Mouse (Mus musculus): Measurements from ENCODE around the gene Rere. TPM values are rescaled to one million over a fixed set of nuclear protein-coding genes. Genes with fewer than 3 reads are reported as not detected.
A peak's percentile ranks its signal among the peaks of the same experiment; 100 is the strongest.

Gene Rere
- total RNA-seq, 1 experiment from 2014 or later: 50.0 TPM

DNA sequence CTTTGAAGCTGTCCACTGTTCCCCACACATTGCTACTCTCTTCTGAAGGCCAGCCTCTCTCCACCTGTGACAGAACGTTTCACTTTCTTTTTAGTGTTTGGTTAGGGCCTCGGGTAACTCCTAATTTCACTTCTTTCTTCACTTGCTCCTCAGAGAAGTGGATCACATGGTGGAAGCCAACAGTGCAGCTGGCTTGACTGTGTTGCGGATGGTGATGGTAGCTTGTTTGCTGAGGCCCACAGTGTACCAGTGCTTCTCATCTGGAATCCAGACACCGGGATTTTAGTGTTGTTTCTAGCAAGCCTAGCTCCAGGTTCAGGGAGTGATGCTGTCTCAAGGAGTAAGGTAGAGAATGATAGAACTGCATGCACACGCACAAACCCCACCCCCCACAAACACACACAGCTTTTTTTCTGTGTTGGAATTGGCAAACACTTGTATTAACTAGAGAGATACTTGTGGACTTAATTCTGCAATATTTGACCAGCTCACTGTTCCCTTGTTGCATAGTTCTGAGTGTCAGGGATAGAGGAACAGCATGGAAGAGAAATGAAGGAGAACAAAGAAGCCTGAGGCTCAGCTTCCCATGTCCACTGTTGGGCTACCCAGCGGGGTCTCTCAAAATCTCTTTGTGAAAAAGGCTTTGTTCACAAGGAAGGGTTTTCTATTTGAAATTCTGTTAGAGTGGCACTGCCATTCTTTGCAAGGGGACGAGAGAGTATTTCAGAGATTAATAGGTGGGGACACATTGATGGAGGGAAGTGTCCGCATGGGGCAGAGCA lies 144.8 kb downstream of the Rere start:
- ATAC-seq (replicated peaks in 1 of 2; ENCODE audit: insufficient read depth in 1 of 2, low FRiP score in 2 of 2, low TSS enrichment in 1 of 2, low read depth in 1 of 2, poor library complexity in 2 of 2, severe bottlenecking in 2 of 2): peak; percentile 39 to 46; a peak in 1 of 4 replicates

DNA sequence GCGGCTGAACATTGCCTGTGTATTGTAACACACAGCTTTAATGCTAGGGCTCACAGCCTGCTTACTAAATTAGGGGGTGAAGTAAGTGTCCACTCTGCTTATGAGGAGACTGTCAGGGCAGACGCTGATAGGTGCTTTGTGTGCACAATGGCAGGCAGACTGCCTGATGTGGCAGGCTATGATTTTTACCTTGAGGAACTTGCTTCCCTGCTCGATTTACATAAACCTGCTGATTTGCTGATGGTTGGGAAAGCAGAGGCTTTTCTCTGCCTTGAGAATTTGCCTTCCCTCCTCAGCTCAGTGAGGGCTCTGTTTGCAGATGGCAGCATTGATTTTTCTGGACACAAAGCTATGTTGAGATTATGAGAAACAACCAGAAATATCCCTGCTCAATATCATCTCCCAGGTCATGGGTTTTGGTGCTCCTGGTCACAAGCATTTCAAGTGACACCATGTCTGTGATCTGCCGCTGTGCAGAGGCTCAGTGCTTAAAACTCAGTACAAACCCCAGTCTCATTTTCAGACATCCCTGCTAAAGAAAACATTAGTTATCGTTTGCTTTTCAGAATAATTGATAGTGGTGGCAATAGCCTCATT lies 145.5 kb downstream of the Rere start:
- no peak for ATAC-seq (replicated peaks in 1 of 2; ENCODE audit: insufficient read depth in 1 of 2, low FRiP score in 2 of 2, low TSS enrichment in 1 of 2, low read depth in 1 of 2, poor library complexity in 2 of 2, severe bottlenecking in 2 of 2)

DNA sequence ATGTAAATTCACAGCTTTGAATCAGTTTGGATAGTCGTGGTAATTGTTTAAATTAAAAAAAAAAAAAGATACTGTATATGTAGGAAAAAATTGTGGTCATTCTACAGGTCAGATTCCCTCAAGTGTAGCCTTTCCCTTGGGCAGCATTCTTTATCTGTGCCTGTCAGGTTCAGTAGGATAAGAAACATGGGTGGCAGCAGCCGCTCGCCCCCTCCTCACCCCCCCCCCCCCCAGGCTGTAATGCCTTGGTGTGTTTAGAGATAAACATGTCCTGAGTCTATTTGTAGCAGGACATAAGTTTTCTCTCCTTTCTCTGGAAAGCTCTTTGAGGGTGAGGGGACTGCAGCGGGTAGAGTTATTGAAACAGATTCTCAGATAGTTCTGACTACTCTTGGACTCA lies 147.3 kb downstream of the Rere start:
- no peak for ATAC-seq (replicated peaks in 1 of 2; ENCODE audit: insufficient read depth in 1 of 2, low FRiP score in 2 of 2, low TSS enrichment in 1 of 2, low read depth in 1 of 2, poor library complexity in 2 of 2, severe bottlenecking in 2 of 2)

DNA sequence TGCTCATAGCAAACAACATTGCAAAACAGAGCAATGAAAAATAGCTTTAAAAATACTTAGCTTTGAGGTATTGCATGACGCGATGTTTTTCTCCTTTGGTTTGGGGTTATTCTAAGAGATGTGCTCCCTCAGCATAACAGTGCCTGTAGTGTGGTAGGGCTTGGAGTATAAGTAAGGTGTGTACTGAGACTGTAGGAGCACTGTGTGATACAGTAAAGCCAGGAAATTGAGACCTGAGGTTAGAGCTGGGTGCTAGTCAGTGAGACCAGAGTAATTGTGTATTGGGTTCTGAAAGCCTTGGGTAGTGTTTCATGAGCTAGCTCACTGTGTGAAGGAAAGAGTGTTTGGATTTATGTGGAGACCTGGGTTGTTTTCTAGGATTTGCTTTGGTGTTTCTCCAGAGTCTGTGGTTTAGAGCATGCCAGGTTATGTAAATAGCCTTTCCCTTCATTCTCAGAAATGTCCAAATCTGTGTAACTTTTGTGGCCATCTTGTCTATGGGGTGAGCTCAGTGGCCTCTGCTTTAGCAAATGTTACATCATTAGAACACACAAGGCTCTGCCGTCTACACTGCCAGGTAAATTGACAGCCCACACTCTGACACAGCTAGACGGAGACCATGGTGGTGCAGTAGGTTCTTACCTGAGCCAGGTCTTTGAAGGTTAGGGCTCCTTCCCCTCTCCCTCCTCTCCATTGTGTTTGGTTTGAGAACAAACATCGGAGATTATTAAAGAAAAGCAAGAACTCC lies 152.6 kb downstream of the Rere start:
- ATAC-seq (replicated peaks in 1 of 2; ENCODE audit: insufficient read depth in 1 of 2, low FRiP score in 2 of 2, low TSS enrichment in 1 of 2, low read depth in 1 of 2, poor library complexity in 2 of 2, severe bottlenecking in 2 of 2): no peak

DNA sequence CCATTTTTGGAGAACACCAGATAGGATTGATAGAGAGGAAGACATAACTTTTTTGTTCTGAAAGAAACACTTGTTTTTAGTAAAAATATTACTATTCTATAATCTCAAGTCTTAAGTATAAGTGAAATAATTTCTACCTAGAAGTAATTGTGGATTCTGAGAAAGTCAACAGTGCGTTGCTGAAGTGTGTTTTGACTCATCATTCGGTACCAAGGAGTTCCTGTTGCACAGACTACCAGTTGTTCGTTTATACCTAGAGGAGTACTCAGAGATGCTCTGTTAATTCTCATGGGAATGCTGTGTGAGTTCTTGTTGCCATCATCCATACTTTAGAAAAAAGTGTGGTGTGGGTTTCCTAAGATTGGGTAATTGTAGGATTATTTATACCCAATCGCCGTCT lies 154.1 kb downstream of the Rere start:
- no peak for ATAC-seq (replicated peaks in 1 of 2; ENCODE audit: insufficient read depth in 1 of 2, low FRiP score in 2 of 2, low TSS enrichment in 1 of 2, low read depth in 1 of 2, poor library complexity in 2 of 2, severe bottlenecking in 2 of 2)

DNA sequence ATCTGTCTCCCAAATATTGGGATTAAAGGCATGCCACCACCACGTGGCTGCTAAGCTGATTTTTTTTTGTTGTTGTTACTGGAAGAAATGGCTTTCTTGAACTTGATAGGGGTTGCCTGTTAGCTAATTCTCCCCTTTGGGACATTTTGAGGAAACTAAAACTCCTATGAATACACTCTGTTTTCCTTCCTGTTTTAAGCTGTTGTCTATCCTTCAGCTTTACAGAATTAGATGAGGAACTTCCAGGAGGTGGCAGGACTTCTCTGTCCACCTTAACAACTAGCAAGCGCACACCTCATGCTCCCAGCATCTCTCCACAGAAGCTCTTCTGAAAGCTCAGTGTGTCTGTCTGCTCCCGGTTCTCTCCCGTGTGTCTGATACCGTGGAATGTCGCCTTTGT lies 157.2 kb downstream of the Rere start:
- ATAC-seq (replicated peaks in 1 of 2; ENCODE audit: insufficient read depth in 1 of 2, low FRiP score in 2 of 2, low TSS enrichment in 1 of 2, low read depth in 1 of 2, poor library complexity in 2 of 2, severe bottlenecking in 2 of 2): peak in 1 of 2 experiments; percentile 29; a peak in 1 of 4 replicates

DNA sequence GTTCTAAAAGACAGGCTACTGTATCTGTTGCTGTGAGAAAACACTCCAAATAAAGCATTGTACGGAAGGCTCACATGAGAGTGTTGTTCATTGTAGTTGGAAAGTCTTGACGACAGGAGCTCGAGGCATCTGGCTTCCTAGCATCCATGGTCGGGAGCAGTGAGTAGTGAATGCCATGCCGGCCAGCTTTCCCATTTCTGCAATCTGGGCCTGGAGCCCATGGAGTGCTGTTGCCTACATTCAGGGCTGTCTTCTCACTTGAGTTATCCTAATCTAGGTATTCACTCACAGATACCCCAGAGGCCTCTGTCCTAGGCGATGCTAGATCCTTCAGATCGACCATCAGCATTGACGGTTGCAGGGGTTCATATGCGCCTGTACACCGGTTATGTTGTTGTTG lies 160.5 kb downstream of the Rere start:
- no peak for ATAC-seq (replicated peaks in 1 of 2; ENCODE audit: insufficient read depth in 1 of 2, low FRiP score in 2 of 2, low TSS enrichment in 1 of 2, low read depth in 1 of 2, poor library complexity in 2 of 2, severe bottlenecking in 2 of 2)

DNA sequence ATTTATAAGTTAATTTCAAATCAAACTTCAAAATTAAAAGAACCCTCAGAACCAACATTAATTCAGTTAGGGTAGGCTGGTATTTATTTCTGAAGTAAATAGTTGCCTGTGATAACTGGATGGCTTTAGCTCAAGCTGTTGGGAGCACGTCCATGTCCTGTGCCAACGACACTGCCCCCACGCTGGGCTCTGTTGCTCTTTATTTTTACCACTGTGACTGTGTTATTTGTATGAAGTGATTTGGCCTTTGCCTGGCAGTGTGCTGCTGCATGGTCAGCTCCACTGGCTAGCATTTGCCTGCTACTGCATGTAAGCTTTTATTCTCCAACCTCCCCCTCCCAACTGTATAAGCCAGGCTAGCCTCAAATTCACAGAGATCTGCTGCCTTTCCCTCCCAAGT lies 162.6 kb downstream of the Rere start:
- ATAC-seq (replicated peaks in 1 of 2; ENCODE audit: insufficient read depth in 1 of 2, low FRiP score in 2 of 2, low TSS enrichment in 1 of 2, low read depth in 1 of 2, poor library complexity in 2 of 2, severe bottlenecking in 2 of 2): no peak

DNA sequence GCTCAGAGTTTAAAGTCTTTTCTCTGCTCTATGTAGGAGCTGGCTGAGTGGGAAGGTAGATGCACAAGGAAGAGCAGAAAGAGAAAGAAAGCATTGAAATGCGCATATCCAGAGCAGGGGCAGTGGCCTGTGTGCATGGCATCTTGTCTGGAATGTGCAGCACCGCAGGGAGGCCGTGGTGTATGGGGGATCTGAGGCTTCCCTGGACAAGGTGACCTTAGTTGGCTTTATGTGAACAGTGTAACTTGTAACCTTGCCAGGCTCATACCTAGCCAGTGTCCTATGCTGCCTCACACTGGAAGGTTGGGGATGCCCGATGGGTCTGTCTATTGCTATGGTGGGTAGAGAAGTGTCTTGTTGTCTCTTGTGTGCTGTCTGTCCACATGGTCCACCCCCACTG lies 165.2 kb downstream of the Rere start:
- no peak for ATAC-seq (replicated peaks in 1 of 2; ENCODE audit: insufficient read depth in 1 of 2, low FRiP score in 2 of 2, low TSS enrichment in 1 of 2, low read depth in 1 of 2, poor library complexity in 2 of 2, severe bottlenecking in 2 of 2)

DNA sequence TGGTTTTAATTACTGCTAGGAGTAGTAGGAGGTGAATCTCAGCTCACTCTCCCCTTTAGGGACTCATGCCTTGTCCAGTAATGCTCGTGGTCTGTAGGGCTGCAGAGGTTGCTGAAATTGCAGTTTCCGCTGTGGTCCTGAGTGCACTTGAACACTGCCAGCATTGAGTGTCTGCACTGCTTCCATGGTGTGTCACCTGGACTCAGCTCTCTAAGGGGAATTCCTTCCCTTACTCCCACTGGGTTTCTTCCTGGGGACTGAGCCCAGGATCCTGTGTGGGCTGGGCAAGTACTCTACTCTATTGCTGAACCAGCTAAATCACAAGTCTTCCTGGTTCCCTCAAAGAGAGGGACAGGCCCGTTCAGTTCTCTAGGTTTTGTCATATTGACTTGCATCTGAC lies 166.1 kb downstream of the Rere start:
- ATAC-seq (replicated peaks in 1 of 2; ENCODE audit: insufficient read depth in 1 of 2, low FRiP score in 2 of 2, low TSS enrichment in 1 of 2, low read depth in 1 of 2, poor library complexity in 2 of 2, severe bottlenecking in 2 of 2): no peak

DNA sequence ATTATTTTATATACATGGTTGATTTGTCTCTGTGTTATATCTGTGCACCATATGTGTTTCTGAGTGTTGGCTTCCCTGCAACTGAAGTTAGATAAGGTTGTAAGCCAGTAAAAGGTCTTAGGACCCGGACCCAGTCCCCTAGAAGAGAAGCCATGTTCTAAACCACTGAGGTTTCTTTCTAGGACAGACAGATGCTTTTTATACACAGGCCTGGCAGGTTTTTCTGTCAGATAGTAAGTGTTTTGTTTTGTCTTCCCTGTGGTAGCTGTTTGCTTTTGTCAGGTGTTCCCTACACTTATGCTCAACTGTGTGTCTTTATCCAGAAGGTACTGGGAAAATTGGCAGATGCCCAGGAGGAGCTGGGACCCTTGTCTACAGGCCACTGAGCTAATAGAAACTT lies 167.0 kb downstream of the Rere start:
- no peak for ATAC-seq (replicated peaks in 1 of 2; ENCODE audit: insufficient read depth in 1 of 2, low FRiP score in 2 of 2, low TSS enrichment in 1 of 2, low read depth in 1 of 2, poor library complexity in 2 of 2, severe bottlenecking in 2 of 2)

DNA sequence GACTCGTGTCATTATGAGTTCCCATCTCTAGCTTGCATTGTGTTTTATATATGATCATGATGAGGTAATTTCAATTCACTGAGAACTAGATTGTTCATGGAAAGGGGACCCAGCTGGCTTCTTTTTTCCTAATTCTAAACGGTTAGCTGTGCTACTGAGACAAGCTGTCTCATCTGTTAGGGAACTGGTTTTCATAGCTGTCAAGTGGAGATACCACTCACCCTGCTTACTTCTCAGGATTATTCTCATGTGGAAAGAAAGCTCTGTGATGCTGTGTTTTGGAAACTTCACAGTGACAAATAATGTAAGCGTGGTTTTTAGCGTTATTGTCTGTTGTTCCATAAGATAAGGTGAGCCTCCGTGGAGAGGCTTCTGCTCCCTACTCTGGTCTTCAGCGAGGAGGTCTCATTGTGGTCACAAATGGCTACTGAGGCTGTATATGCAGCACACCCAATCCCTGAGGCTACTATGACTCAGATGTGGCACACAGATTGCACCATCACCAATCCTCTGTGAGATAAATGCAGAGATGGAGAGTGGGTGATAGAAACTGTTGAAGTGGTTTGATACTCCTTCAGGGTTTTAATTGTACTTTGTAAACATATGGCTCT lies 168.7 kb downstream of the Rere start:
- ATAC-seq (replicated peaks in 1 of 2; ENCODE audit: insufficient read depth in 1 of 2, low FRiP score in 2 of 2, low TSS enrichment in 1 of 2, low read depth in 1 of 2, poor library complexity in 2 of 2, severe bottlenecking in 2 of 2): no peak

DNA sequence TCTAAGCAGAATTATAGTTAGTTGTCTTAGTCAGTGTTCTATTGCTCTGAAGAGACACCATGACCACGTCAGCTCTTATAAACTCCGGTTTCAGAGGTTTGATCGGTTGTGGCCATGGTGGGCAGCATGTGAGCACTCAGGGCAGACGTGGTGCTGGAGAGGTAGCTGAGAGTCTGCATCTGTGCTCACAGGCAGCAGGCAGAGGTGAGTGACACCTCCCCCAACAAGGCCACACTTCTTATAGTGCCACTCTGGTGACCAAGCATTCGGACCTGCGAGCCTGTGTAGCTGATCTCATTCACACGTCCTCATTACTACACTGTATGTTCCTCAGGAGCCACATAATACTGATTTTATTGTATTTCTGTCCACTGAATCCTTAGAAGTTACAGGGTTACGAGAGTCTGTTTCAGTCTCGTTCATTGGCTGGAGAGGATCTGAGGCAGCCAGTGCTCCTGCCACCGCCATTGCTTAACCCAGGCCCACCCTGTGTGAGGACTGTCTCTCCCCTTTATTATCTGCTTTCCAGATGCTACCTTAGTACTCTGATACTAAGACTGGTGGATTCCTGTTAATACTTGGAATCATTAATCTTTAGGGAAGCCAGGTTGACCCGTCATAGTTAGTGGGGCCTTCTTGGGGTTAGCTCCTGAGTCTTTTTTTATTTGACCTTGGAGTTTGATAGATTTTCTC lies 170.9 kb downstream of the Rere start:
- no peak for ATAC-seq (replicated peaks in 1 of 2; ENCODE audit: insufficient read depth in 1 of 2, low FRiP score in 2 of 2, low TSS enrichment in 1 of 2, low read depth in 1 of 2, poor library complexity in 2 of 2, severe bottlenecking in 2 of 2)

DNA sequence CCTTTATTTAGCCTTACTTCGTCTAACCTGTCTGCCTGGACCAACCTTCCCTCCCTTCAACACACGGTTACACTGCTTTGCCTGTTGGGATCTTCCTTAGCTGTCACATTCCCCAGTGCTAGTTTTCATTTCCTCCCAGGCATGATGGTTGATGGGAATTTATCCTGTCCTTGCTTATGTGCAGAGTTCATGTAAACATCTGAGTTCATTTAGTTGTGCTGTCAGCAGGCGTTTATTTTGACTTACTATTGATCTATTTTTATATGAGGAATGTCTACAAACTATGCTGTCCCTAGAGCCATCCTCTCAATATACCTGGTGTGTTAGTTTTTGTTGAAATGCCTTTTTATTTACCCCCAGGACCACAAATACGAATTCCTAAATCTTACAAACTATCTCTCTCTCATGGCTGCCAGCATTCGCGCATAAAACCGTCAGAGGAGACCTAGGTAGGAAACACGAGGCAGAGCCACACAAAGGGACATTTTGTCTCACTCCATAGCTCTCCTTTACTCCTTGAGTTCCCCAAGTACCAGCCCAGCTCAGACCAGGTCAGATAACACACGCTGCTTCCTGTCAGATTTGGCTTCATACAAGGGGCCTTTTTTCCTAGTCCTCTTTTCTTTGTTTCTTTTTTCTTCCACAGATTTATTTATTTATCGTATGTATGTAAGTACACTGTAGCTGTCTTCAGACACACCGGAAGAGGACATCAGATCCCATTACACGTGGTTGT lies 173.3 kb downstream of the Rere start:
- ATAC-seq (replicated peaks in 1 of 2; ENCODE audit: insufficient read depth in 1 of 2, low FRiP score in 2 of 2, low TSS enrichment in 1 of 2, low read depth in 1 of 2, poor library complexity in 2 of 2, severe bottlenecking in 2 of 2): no peak

DNA sequence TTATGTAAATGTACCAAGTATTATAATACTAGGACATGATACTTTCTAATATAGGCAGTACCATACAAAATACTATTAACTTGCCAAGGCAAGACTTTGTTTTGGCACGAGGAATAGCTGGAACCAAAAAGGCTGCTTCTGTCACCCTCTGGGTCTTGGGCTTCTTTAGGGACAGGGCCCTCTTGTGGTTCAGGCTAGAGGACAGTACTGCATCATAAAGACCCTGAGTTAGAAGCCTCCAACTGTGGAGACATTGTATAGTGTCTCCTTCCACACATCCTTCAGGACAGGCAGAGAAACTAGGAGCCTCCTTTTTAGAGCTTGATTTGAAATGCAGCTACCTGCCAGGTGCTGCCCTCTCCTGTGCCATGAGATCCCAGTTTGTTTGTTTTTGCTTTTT lies 174.3 kb downstream of the Rere start:
- ATAC-seq (replicated peaks in 1 of 2; ENCODE audit: insufficient read depth in 1 of 2, low FRiP score in 2 of 2, low TSS enrichment in 1 of 2, low read depth in 1 of 2, poor library complexity in 2 of 2, severe bottlenecking in 2 of 2): no peak

DNA sequence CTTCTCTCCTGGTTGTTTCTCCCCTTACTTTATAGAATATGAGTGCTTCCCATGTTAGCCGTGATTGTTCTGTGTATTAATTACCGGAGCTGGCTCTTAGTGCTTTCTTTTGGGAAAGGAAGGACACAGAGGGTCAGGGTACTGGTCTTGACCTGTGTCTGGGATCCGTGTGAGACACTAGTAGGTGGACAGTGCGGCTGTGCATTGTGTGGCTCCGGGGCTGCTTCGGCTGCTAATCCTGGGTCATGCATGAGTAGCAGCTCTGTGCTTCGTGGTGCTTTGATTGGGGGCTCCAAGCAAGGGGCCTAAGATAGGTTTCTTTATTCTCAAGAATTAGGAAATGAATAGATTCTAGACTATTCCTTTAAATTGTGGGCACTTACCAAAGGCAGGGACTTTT lies 175.0 kb downstream of the Rere start:
- ATAC-seq (replicated peaks in 1 of 2; ENCODE audit: insufficient read depth in 1 of 2, low FRiP score in 2 of 2, low TSS enrichment in 1 of 2, low read depth in 1 of 2, poor library complexity in 2 of 2, severe bottlenecking in 2 of 2): no peak

DNA sequence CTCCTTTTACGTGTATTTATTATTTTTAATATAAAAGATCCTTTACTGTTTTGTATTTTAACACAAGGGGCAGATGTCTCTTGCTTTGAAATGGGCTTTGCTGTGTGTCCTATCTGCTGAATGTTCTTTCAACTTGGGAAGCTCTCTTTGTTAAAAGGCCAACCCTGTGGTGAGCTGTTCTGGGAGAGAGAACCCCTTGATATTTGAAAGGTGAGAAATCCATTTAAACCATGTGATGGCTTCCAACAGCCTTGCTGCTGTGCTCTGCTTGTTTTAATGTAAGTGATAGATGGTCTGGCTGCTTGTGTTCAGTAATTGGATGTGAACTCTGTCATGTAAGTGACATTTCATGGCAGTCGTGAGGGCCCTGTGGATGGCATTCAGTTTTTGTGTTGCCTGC lies 175.4 kb downstream of the Rere start:
- ATAC-seq (replicated peaks in 1 of 2; ENCODE audit: insufficient read depth in 1 of 2, low FRiP score in 2 of 2, low TSS enrichment in 1 of 2, low read depth in 1 of 2, poor library complexity in 2 of 2, severe bottlenecking in 2 of 2): no peak

Measured in hematopoietic stem cell, adult 5-6 weeks (primary cell).